Mouse (Mus musculus) olfactory bulb, adult 2 months (tissue): ENCODE results near the gene Krt78. TPM values are rescaled to one million over a fixed set of nuclear protein-coding genes. Genes with fewer than 3 reads are reported as not detected.

Experiments used
- H3K27ac ChIP-seq: fragments of 200-500 bp; 2 replicates; pipeline ENCODE4 v1.5.1; 2012; ENCODE audit warnings: low read depth, low read length; ENCODE audit not compliant: insufficient read depth
- H3K4me1 ChIP-seq: fragments of 200-500 bp; 2 replicates; pipeline ENCODE4 v1.6.1; 2012; ENCODE audit warnings: low read length; ENCODE audit not compliant: control insufficient read depth, insufficient read depth
- H3K4me3 ChIP-seq: fragments of 200-500 bp; 2 replicates; pipeline ENCODE4 v1.5.1; 2012; ENCODE audit warnings: mild to moderate bottlenecking, low read depth, low read length, moderate library complexity; ENCODE audit not compliant: insufficient read depth
- CTCF ChIP-seq: fragments of 200-500 bp; IDR thresholded peaks from 2 replicates; pipeline ENCODE4 v1.5.1; 2012; ENCODE audit warnings: low read depth, mild to moderate bottlenecking, low read length, moderate library complexity; ENCODE audit not compliant: insufficient read depth
- POLR2A ChIP-seq: fragments of 200-500 bp; IDR thresholded peaks from 2 replicates; pipeline ENCODE4 v1.6.1; 2012; ENCODE audit warnings: mild to moderate bottlenecking, low read depth, low read length, moderate library complexity; ENCODE audit not compliant: insufficient read depth
- WGBS: fragments of 180-500 bp; shearing (Covaris S2); methylation state at CpG from one replicate; pipeline ENCODE4 v1.1.7; 2018; 5-methylcytosine and 5-hydroxymethylcytosine counted together
- polyA plus RNA-seq: library from polyadenylated mRNA; stranded (reverse); fragments of >200 nt; gene quantifications from 2 replicates; pipeline ENCODE4 v1.2.4, GENCODE M21; 2012; ENCODE audit warnings: low replicate concordance; ENCODE audit not compliant: missing spikeins, insufficient read depth, insufficient read length

The Krt78 gene
- polyA plus RNA-seq, 1 experiment: not detected

GRCm38 (mm10) chr15:101916072-101916471, 38.0 kb downstream of the Krt78 start:
- H3K4me3 ChIP-seq: no peak overlapping the region
- TF ChIP-seq CTCF (no peak), POLR2A (no peak)
- H3K4me1 ChIP-seq: no peaks in the 10 kb centered on the region
- H3K27ac ChIP-seq: no peak overlapping the region
- 57% methylated on average over 2 of the region's 2 CpGs for WGBS

- no peaks in the 10 kb centered on the region for H3K4me1 ChIP-seq
- TF ChIP-seq POLR2A: no peak
- TF ChIP-seq CTCF: no peak
- no peak overlapping the region for H3K27ac ChIP-seq
- 83% methylated on average over 5 of the region's 5 CpGs for WGBS
- no peak overlapping the region for H3K4me3 ChIP-seq
Measured at GRCm38 (mm10) chr15:101904849-101905248, 49.2 kb downstream of the Krt78 start.

- Histone ChIP-seq H3K4me3 (no peak overlapping the region), H3K4me1 (no peaks in the 10 kb centered on the region), H3K27ac (no peak overlapping the region)
- TF ChIP-seq CTCF: no peak
- TF ChIP-seq POLR2A: no peak
- WGBS: 82% methylated on average over 12 of the region's 12 CpGs
Measured at GRCm38 (mm10) chr15:101902171-101903149, 51.6 kb downstream of the Krt78 start.

Other genes with a start within 250 kb of the Krt78 start
- gene Krt5, start 241.4 kb downstream of the Krt78 start, polyA plus RNA-seq: not detected in 2 replicates
- not detected in 2 replicates for gene Krt71, start 211.2 kb downstream of the Krt78 start, polyA plus RNA-seq
- not detected in 2 replicates for gene Krt72, start 167.8 kb downstream of the Krt78 start, polyA plus RNA-seq
- not detected in 2 replicates for gene Krt73, start 151.9 kb downstream of the Krt78 start, polyA plus RNA-seq
- not detected in 2 replicates for gene Krt2, start 136.1 kb downstream of the Krt78 start, polyA plus RNA-seq
- not detected in 2 replicates for gene Krt1, start 103.5 kb downstream of the Krt78 start, polyA plus RNA-seq
- gene Krt77, start 84.6 kb downstream of the Krt78 start, polyA plus RNA-seq: not detected in 2 replicates
- not detected in 2 replicates for gene Krt76, start 61.4 kb downstream of the Krt78 start, polyA plus RNA-seq
- gene Krt4, start 29.6 kb downstream of the Krt78 start, polyA plus RNA-seq: not detected in 2 replicates
- not detected in 2 replicates for gene Krt79, start 14.0 kb downstream of the Krt78 start, polyA plus RNA-seq
- gene Krt8, start 50.2 kb upstream of the Krt78 start, polyA plus RNA-seq: not detected in 2 replicates
- not detected in 2 replicates for gene Krt18, start 73.9 kb upstream of the Krt78 start, polyA plus RNA-seq
- gene Eif4b, start 119.5 kb upstream of the Krt78 start, polyA plus RNA-seq: 618 TPM in 1 of 2 replicates, not detected in the other
- gene Tns2, start 146.1 kb upstream of the Krt78 start, polyA plus RNA-seq: not detected in 2 replicates
- not detected in 2 replicates for gene Spryd3, start 181.9 kb upstream of the Krt78 start, polyA plus RNA-seq
- gene Igfbp6, start 190.1 kb upstream of the Krt78 start, polyA plus RNA-seq: not detected in 2 replicates
- not detected in 2 replicates for gene Soat2, start 196.2 kb upstream of the Krt78 start, polyA plus RNA-seq
- gene Zfp740, start 249.0 kb upstream of the Krt78 start, polyA plus RNA-seq: 123 TPM in 1 of 2 replicates, not detected in the other